Mouse (Mus musculus): Measurements from ENCODE around the gene Grip1. TPM values are rescaled to one million over a fixed set of nuclear protein-coding genes. Genes with fewer than 3 reads are reported as not detected.

Gene Grip1
- polyA plus RNA-seq, 1 experiment = 0.08 TPM

DNA sequence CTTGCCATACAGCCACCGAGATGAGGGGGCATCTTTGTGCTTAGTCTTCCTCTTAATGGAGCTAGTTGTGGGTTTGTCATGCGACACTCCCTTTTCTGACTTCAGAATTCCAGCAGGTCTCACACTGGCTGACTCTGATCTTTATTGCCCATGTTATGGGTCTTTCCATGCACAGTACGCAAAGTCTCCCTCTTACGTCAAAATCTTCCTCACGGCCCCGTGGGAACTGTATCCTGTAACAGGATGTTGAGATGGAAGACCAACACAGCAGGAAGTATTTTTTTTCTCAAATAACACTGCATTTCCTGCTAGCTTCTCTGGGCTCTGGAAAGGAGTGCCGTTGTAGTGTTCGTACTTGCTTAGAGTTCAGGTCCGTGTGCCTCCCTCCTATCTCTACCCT is 21.5 kb downstream of the Grip1 start:
- no peak overlapping the region for H3K4me2 ChIP-seq (ENCODE audit: low read depth)
- no peaks in the 10 kb centered on the region for H3K36me3 ChIP-seq (ENCODE audit: control insufficient read depth, insufficient read depth)
- TF ChIP-seq POLR2AphosphoS2 (IDR thresholded peaks at IDR 0.05; ENCODE audit: insufficient read length, low read depth) = no peak
- TF ChIP-seq CEBPB (IDR thresholded peaks at IDR 0.05; ENCODE audit: insufficient read depth, poor library complexity, severe bottlenecking) = no peak
- TF ChIP-seq POLR2A (IDR thresholded peaks at IDR 0.05; ENCODE audit: insufficient read length, low read depth) = no peak
- no peak for TF ChIP-seq REST (IDR thresholded peaks at IDR 0.05; ENCODE audit: insufficient read depth, insufficient read length)
- no peak for TF ChIP-seq MAX (IDR thresholded peaks at IDR 0.05; ENCODE audit: low read depth)
- TF ChIP-seq MYOD1 (IDR thresholded peaks at IDR 0.05; ENCODE audit: control insufficient read depth in 1 of 3, insufficient read length in 2 of 3, low read depth in 2 of 3) = no peak
- TF ChIP-seq USF1 (IDR thresholded peaks at IDR 0.05; ENCODE audit: low read depth) = no peak
- TF ChIP-seq TCF3 (IDR thresholded peaks at IDR 0.05; ENCODE audit: insufficient read length, low read depth) = no peak
- no peak for TF ChIP-seq TCF12 (IDR thresholded peaks at IDR 0.05; ENCODE audit: insufficient read depth, poor library complexity, severe bottlenecking)
- no peak for TF ChIP-seq E2F4 (IDR thresholded peaks at IDR 0.05; ENCODE audit: insufficient read depth)
- no peak for TF ChIP-seq SRF (IDR thresholded peaks at IDR 0.05; ENCODE audit: control insufficient read depth, insufficient read length, low read depth)
- TF ChIP-seq MYOG (IDR thresholded peaks at IDR 0.05; ENCODE audit: control insufficient read depth in 1 of 3, insufficient read depth in 1 of 3, insufficient read length in 2 of 3, low read depth in 2 of 3) = no peak
- H3K4me3 ChIP-seq = no peak overlapping the region
- H3ac ChIP-seq (ENCODE audit: control insufficient read depth, insufficient read length) = no peak overlapping the region
- H3K27me3 ChIP-seq (ENCODE audit: control insufficient read depth, insufficient read depth, insufficient read length) = no peaks in the 10 kb centered on the region
- no peaks in the 10 kb centered on the region for H3K79me2 ChIP-seq (ENCODE audit: control insufficient read depth, insufficient read depth)

DNA sequence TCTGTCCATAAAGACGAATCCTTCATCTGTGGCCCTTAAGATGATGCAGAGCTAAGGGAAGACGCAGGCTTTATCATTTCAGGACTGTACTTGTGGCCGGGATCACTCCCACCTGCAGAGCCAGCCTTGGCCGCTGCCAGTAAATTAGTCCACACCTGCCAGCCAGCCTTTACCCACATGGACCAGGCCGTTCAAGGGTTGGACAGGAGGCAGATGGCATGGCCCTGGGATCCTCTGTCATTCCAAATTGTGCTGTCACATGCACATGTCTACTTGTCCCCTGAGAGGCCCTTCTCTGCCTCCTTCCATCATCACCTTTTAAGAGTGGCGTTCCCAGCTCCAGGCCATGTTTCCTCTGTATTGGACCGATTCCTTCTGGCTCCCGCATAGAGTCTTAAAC is 24.0 kb downstream of the Grip1 start:
- Histone ChIP-seq H3K36me3 (ENCODE audit: control insufficient read depth, insufficient read depth) (no peaks in the 10 kb centered on the region), H3K4me2 (ENCODE audit: low read depth) (no peak overlapping the region), H3K79me2 (ENCODE audit: control insufficient read depth, insufficient read depth) (no peaks in the 10 kb centered on the region), H3ac (ENCODE audit: control insufficient read depth, insufficient read length) (no peak overlapping the region), H3K27me3 (ENCODE audit: control insufficient read depth, insufficient read depth, insufficient read length) (no peaks in the 10 kb centered on the region), H3K4me3 (no peak overlapping the region)
- TF ChIP-seq TCF3 (IDR thresholded peaks at IDR 0.05; ENCODE audit: insufficient read length, low read depth) (no peak), REST (IDR thresholded peaks at IDR 0.05; ENCODE audit: insufficient read depth, insufficient read length) (no peak), MAX (IDR thresholded peaks at IDR 0.05; ENCODE audit: low read depth) (no peak), MYOD1 (IDR thresholded peaks at IDR 0.05; ENCODE audit: control insufficient read depth in 1 of 3, insufficient read length in 2 of 3, low read depth in 2 of 3) (no peak), CEBPB (IDR thresholded peaks at IDR 0.05; ENCODE audit: insufficient read depth, poor library complexity, severe bottlenecking) (no peak), POLR2AphosphoS2 (IDR thresholded peaks at IDR 0.05; ENCODE audit: insufficient read length, low read depth) (no peak), SRF (IDR thresholded peaks at IDR 0.05; ENCODE audit: control insufficient read depth, insufficient read length, low read depth) (no peak), USF1 (IDR thresholded peaks at IDR 0.05; ENCODE audit: low read depth) (no peak), TCF12 (IDR thresholded peaks at IDR 0.05; ENCODE audit: insufficient read depth, poor library complexity, severe bottlenecking) (no peak)

DNA sequence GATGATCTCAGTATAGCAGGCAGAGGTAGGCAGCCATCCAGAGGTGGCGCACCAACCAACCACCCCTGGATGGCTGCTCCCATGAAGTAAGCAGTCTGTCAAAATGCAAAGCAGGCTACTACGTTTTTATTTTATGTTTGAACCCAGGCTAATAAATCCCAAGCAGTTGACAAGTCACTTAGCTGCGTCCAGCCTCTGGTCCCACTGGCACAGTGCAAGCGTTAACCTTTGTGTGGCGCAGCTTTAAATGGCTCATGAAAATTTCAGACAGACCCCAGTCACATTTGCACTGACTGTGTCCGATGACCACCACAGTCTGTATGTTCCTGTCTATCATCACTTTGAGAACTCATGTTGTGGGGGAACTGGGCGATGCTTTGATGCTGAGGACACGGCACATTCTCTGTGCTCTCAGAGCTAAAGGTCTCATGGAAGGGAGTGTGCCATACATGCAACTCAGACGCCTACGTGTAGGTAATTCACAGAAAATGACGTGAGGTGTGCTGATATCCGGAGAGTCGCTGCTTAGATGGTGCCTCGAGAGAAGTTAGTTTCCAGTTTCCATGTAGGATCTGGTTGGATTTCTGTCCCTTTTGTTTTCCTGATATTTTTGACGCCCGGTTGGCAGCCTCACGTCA is 29.6 kb downstream of the Grip1 start:
- Histone ChIP-seq H3K4me3 (no peak overlapping the region), H3K79me2 (ENCODE audit: control insufficient read depth, insufficient read depth) (no peaks in the 10 kb centered on the region), H3ac (ENCODE audit: control insufficient read depth, insufficient read length) (no peak overlapping the region), H3K36me3 (ENCODE audit: control insufficient read depth, insufficient read depth) (no peaks in the 10 kb centered on the region), H3K4me2 (ENCODE audit: low read depth) (no peak overlapping the region), H3K27me3 (ENCODE audit: control insufficient read depth, insufficient read depth, insufficient read length) (no peaks in the 10 kb centered on the region)
- TF ChIP-seq USF1 (IDR thresholded peaks at IDR 0.05; ENCODE audit: low read depth) (no peak), TCF3 (IDR thresholded peaks at IDR 0.05; ENCODE audit: insufficient read length, low read depth) (no peak), MAX (IDR thresholded peaks at IDR 0.05; ENCODE audit: low read depth) (no peak), SRF (IDR thresholded peaks at IDR 0.05; ENCODE audit: control insufficient read depth, insufficient read length, low read depth) (no peak), TCF12 (IDR thresholded peaks at IDR 0.05; ENCODE audit: insufficient read depth, poor library complexity, severe bottlenecking) (no peak), MYOG (IDR thresholded peaks at IDR 0.05; ENCODE audit: control insufficient read depth in 1 of 3, insufficient read depth in 1 of 3, insufficient read length in 2 of 3, low read depth in 2 of 3) (no peak), E2F4 (IDR thresholded peaks at IDR 0.05; ENCODE audit: insufficient read depth) (no peak), MYOD1 (IDR thresholded peaks at IDR 0.05; ENCODE audit: control insufficient read depth in 1 of 3, insufficient read length in 2 of 3, low read depth in 2 of 3) (no peak), CEBPB (IDR thresholded peaks at IDR 0.05; ENCODE audit: insufficient read depth, poor library complexity, severe bottlenecking) (no peak), REST (IDR thresholded peaks at IDR 0.05; ENCODE audit: insufficient read depth, insufficient read length) (no peak), POLR2A (IDR thresholded peaks at IDR 0.05; ENCODE audit: insufficient read length, low read depth) (no peak), POLR2AphosphoS2 (IDR thresholded peaks at IDR 0.05; ENCODE audit: insufficient read length, low read depth) (no peak)

DNA sequence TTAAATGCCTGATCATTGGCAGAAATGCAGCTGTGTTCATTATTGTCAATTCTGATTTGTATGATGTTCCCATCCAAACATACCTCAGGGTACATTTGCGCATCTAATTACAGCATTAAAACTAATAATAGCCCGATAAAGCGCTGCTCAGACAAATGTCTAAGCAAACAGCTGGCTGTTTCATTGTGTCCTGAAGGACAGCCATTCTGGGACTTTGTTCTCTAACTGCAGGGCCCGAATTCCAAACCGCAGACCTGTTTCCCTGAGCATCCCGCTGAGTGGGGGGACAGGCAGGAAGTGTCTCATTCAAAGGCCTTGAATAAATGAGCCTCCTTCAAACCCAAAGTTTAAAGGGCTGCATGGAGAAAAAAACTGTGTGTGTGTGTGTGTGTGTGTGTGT is 30.1 kb downstream of the Grip1 start:
- Histone ChIP-seq H3K27me3 (ENCODE audit: control insufficient read depth, insufficient read depth, insufficient read length) (no peaks in the 10 kb centered on the region), H3K36me3 (ENCODE audit: control insufficient read depth, insufficient read depth) (no peaks in the 10 kb centered on the region), H3K4me3 (no peak overlapping the region), H3K79me2 (ENCODE audit: control insufficient read depth, insufficient read depth) (no peaks in the 10 kb centered on the region), H3ac (ENCODE audit: control insufficient read depth, insufficient read length) (no peak overlapping the region), H3K4me2 (ENCODE audit: low read depth) (no peak overlapping the region)
- TF ChIP-seq SRF (IDR thresholded peaks at IDR 0.05; ENCODE audit: control insufficient read depth, insufficient read length, low read depth) (no peak), TCF3 (IDR thresholded peaks at IDR 0.05; ENCODE audit: insufficient read length, low read depth) (no peak), POLR2A (IDR thresholded peaks at IDR 0.05; ENCODE audit: insufficient read length, low read depth) (no peak), E2F4 (IDR thresholded peaks at IDR 0.05; ENCODE audit: insufficient read depth) (no peak), MYOG (IDR thresholded peaks at IDR 0.05; ENCODE audit: control insufficient read depth in 1 of 3, insufficient read depth in 1 of 3, insufficient read length in 2 of 3, low read depth in 2 of 3) (no peak)

DNA sequence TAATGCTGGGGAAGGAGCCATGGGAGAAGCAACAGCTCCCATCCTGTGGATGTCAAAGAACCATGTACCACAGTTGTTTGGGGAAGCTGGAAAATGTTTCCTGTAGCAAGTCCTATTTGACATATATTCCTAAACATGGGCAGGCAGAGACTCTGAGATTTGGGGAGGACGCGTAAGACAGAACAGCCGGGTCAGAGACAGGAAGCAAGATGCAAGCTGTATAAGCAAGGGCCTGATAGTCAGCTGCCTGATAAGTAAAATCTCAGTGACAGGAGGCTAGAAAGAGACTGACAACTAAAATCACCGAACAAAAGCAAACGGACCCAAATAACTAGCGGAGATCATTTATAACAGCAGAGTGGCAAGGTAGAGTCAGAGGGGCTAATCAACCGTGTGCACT is 33.3 kb downstream of the Grip1 start:
- no peaks in the 10 kb centered on the region for H3K27me3 ChIP-seq (ENCODE audit: control insufficient read depth, insufficient read depth, insufficient read length)
- H3ac ChIP-seq (ENCODE audit: control insufficient read depth, insufficient read length) = no peak overlapping the region
- no peak overlapping the region for H3K4me3 ChIP-seq
- TF ChIP-seq MAX (IDR thresholded peaks at IDR 0.05; ENCODE audit: low read depth) (no peak), POLR2A (IDR thresholded peaks at IDR 0.05; ENCODE audit: insufficient read length, low read depth) (no peak), MYOG (IDR thresholded peaks at IDR 0.05; ENCODE audit: control insufficient read depth in 1 of 3, insufficient read depth in 1 of 3, insufficient read length in 2 of 3, low read depth in 2 of 3) (no peak), REST (IDR thresholded peaks at IDR 0.05; ENCODE audit: insufficient read depth, insufficient read length) (no peak), SRF (IDR thresholded peaks at IDR 0.05; ENCODE audit: control insufficient read depth, insufficient read length, low read depth) (no peak), TCF12 (IDR thresholded peaks at IDR 0.05; ENCODE audit: insufficient read depth, poor library complexity, severe bottlenecking) (no peak), TCF3 (IDR thresholded peaks at IDR 0.05; ENCODE audit: insufficient read length, low read depth) (no peak), E2F4 (IDR thresholded peaks at IDR 0.05; ENCODE audit: insufficient read depth) (no peak), POLR2AphosphoS2 (IDR thresholded peaks at IDR 0.05; ENCODE audit: insufficient read length, low read depth) (no peak), CEBPB (IDR thresholded peaks at IDR 0.05; ENCODE audit: insufficient read depth, poor library complexity, severe bottlenecking) (no peak)
- H3K4me2 ChIP-seq (ENCODE audit: low read depth) = no peak overlapping the region
- H3K36me3 ChIP-seq (ENCODE audit: control insufficient read depth, insufficient read depth) = no peaks in the 10 kb centered on the region
- no peaks in the 10 kb centered on the region for H3K79me2 ChIP-seq (ENCODE audit: control insufficient read depth, insufficient read depth)

Measured in myocyte (in vitro differentiated cells).